Mouse (Mus musculus) myocyte (in vitro differentiated cells): Measurements from ENCODE around the gene Gstt1.

ENCODE experiments used
- CEBPB ChIP-seq: IDR thresholded peaks from 2 replicates; pipeline ENCODE4 v1.6.1; 2011; ENCODE audit warnings: mild to moderate bottlenecking, moderate library complexity; ENCODE audit not compliant: poor library complexity, insufficient read depth, severe bottlenecking
- MAX ChIP-seq: IDR thresholded peaks from one replicate; pipeline ENCODE4 v1.6.1; 2011; ENCODE audit warnings: low read depth, mild to moderate bottlenecking, control low read depth
- MYOG ChIP-seq, 3 experiments: IDR thresholded peaks; one replicate each; pipeline ENCODE4 v1.6.1; 2011; ENCODE audit warnings: control low read depth in 2 of 3, low read depth in 2 of 3, mild to moderate bottlenecking in 2 of 3; ENCODE audit not compliant: insufficient read length in 2 of 3, control insufficient read depth in 1 of 3, insufficient read depth in 1 of 3
- POLR2A ChIP-seq: IDR thresholded peaks from one replicate; pipeline ENCODE4 v1.6.1; 2011; ENCODE audit warnings: low read depth, mild to moderate bottlenecking, control low read depth, moderate library complexity; ENCODE audit not compliant: insufficient read length
- POLR2AphosphoS2 ChIP-seq: IDR thresholded peaks from one replicate; pipeline ENCODE4 v1.6.1; 2011; ENCODE audit warnings: low read depth, control low read depth; ENCODE audit not compliant: insufficient read length
- REST ChIP-seq: IDR thresholded peaks from one replicate; pipeline ENCODE4 v1.6.1; 2011; ENCODE audit warnings: mild to moderate bottlenecking, control low read depth, moderate library complexity; ENCODE audit not compliant: insufficient read depth, insufficient read length
- SRF ChIP-seq: IDR thresholded peaks from one replicate; pipeline ENCODE4 v1.6.1; 2011; ENCODE audit warnings: low read depth; ENCODE audit not compliant: control insufficient read depth, insufficient read length
- TCF12 ChIP-seq: IDR thresholded peaks from one replicate; pipeline ENCODE4 v1.6.1; 2011; ENCODE audit warnings: mild to moderate bottlenecking, control low read depth; ENCODE audit not compliant: poor library complexity, insufficient read depth, severe bottlenecking
- USF1 ChIP-seq: IDR thresholded peaks from one replicate; pipeline ENCODE4 v1.6.1; 2011; ENCODE audit warnings: low read depth, mild to moderate bottlenecking, control low read depth, moderate library complexity

GRCm38 (mm10) chr10:75798176-75798696, at the start of gene Gstt1:
- TF ChIP-seq MAX (no peak), POLR2A (no peak), SRF (no peak), MYOG (IDR thresholded peaks at IDR 0.05; ENCODE audit: control insufficient read depth in 1 of 3, insufficient read depth in 1 of 3, insufficient read length in 2 of 3, low read depth in 2 of 3) (no peak), POLR2AphosphoS2 (no peak), REST (no peak), TCF12 (no peak), CEBPB (no peak), USF1 (no peak)
